Comparison of ENCODE assay signal across 24 mouse cellular contexts in the genomic region with DNA sequence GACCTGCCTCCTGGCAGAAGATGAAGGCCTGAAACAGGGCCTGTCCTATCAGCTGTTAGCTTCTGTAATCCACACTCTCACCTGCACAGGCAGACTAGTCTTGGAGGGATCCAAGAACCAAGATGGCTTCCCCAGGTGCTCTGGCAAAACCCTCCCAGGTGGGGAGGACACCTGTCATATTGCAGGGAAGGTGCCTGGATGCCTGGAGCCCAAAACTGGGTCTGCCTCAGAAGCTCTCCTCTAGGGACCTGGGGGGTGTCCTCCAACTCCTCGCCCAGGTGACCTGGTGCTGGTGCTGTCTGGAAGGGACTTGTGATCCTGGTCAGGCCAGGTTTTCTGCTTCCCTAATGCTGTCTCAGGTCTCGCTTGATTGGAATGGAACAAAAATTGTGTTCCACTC.
"Had no signal": no experiment of that assay in that cellular context is flagged by ENCODE, and none has a peak within 500 bp of the region (broad histone marks: within the 10 kb centered on the region; RNA-seq: fewer than 3 reads in every experiment).

No protein-coding gene starts in this region.

- H3K27ac ChIP-seq: heart, embryonic 10.5 days; heart, embryonic 13.5 days; heart, embryonic 15.5 days; hindbrain, embryonic 10.5 days; hindbrain, embryonic 12.5 days; hindbrain, embryonic 13.5 days; hindbrain, embryonic 14.5 days; hindbrain, embryonic 15.5 days; hindbrain, postnatal 0 days; intestine, embryonic 15.5 days; kidney, embryonic 15.5 days; kidney, postnatal 0 days; layer of hippocampus, adult 2 months; left cerebral cortex, adult 2 months had no signal

- H3K27me3 ChIP-seq: heart, embryonic 12.5 days; heart, embryonic 13.5 days; heart, embryonic 15.5 days; hindbrain, embryonic 12.5 days; hindbrain, embryonic 13.5 days; hindbrain, embryonic 15.5 days; intestine, embryonic 15.5 days; kidney, embryonic 15.5 days had no signal

- H3K36me3 ChIP-seq: heart, embryonic 10.5 days; heart, embryonic 12.5 days; heart, embryonic 13.5 days; heart, embryonic 15.5 days; hindbrain, embryonic 10.5 days; hindbrain, embryonic 12.5 days; hindbrain, embryonic 13.5 days; hindbrain, embryonic 15.5 days; intestine, embryonic 15.5 days; kidney, embryonic 15.5 days had no signal

- DNase-seq: heart, postnatal 10 days; heart, postnatal 14 days; heart, postnatal 36 days; kidney, adult 18-20 months; kidney, postnatal 10 days; kidney, postnatal 25 days; kidney, postnatal 4 days; layer of hippocampus, adult 9-11 months; layer of hippocampus, postnatal 36 days had no signal

- H3K4me3 ChIP-seq: heart, embryonic 10.5 days; heart, embryonic 12.5 days; heart, embryonic 13.5 days; heart, embryonic 15.5 days; hindbrain, embryonic 10.5 days; hindbrain, embryonic 12.5 days; hindbrain, embryonic 13.5 days; hindbrain, embryonic 15.5 days; intestine, embryonic 15.5 days; kidney, embryonic 15.5 days; layer of hippocampus, adult 2 months; left cerebral cortex, adult 2 months had no signal

- H3K4me1 ChIP-seq: heart, embryonic 10.5 days; heart, embryonic 12.5 days; heart, embryonic 15.5 days; hindbrain, embryonic 10.5 days; hindbrain, embryonic 12.5 days; hindbrain, embryonic 13.5 days; hindbrain, embryonic 15.5 days; intestine, embryonic 15.5 days; kidney, embryonic 15.5 days had no signal
